Mouse (Mus musculus): ENCODE measurements at regions not wholly inside any gene's neighbourhood (a gene's known extent, or its start where the extent isn't known, plus 50 kb on each side); places are given as distances from the start of the nearest gene placed in this dataset. TPM values are rescaled to one million over a fixed set of nuclear protein-coding genes. Genes with fewer than 3 reads are reported as not detected.

DNA sequence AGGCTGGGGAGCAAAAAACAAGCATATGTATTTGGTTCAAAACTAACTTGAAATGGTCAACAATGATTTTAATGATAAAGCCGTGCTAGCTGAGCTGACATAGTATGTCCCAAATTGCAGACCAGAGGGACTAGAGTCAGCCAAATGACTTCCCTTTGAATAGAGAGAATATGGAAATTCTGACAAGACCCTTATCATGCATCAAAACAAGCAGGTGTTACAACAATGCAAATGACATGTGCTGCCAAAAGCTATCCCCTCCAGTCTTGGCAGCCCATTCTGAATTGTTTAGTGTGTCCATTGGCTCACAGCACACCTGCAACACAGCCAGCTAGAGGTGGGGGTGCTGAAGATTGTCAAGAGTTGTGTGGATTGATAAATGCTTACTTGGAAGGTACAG lies 87.5 kb upstream of the Lrrn1 start:
- Histone ChIP-seq H3K4me3 (ENCODE audit: low read length) (no peak overlapping the region), H3K9ac (ENCODE audit: low read length) (no peak overlapping the region), H3K36me3 (ENCODE audit: control insufficient read depth, insufficient read depth) (no peaks in the 10 kb centered on the region), H3K4me1 (ENCODE audit: control insufficient read depth, insufficient read depth, low read length) (no peaks in the 10 kb centered on the region), H3K9me3 (replicated peaks; ENCODE audit: control insufficient read depth, low read length) (no peaks in the 10 kb centered on the region), H3K27ac (ENCODE audit: low read length) (no peak overlapping the region), H3K4me2 (ENCODE audit: low read depth, low read length) (no peak overlapping the region), H3K27me3 (ENCODE audit: control insufficient read depth, insufficient read depth, low read length) (no peaks in the 10 kb centered on the region)
- no peak for ATAC-seq (replicated peaks; ENCODE audit: extremely low read depth, insufficient read depth, low FRiP score)
- 76% methylated on average over 1 of the region's 1 CpGs for WGBS

DNA sequence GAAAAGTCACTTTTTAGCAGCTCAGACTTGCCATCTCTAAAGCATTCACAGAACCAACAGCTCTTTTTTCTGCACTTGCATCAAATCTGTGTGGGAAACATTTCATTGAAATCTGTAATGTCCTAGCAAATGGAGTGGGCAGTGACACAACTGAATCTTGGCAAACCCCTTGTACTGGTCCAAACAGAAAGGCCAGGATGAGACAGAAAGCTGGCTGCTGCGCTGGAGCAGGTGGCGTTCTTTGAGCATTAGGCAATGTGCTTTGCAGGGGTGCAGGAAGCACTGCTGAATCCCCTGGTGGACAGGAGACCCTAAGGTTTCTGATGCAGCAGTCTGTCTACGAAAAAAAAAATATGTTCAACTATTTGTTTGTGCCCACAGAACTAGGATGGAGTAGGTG lies 85.2 kb upstream of the Lrrn1 start:
- Histone ChIP-seq H3K27ac (ENCODE audit: low read length) (no peak overlapping the region), H3K27me3 (ENCODE audit: control insufficient read depth, insufficient read depth, low read length) (no peaks in the 10 kb centered on the region), H3K9ac (ENCODE audit: low read length) (no peak overlapping the region), H3K4me1 (ENCODE audit: control insufficient read depth, insufficient read depth, low read length) (no peaks in the 10 kb centered on the region), H3K4me2 (ENCODE audit: low read depth, low read length) (no peak overlapping the region), H3K9me3 (replicated peaks; ENCODE audit: control insufficient read depth, low read length) (no peaks in the 10 kb centered on the region), H3K36me3 (ENCODE audit: control insufficient read depth, insufficient read depth) (no peaks in the 10 kb centered on the region), H3K4me3 (ENCODE audit: low read length) (no peak overlapping the region)
- ATAC-seq (replicated peaks; ENCODE audit: extremely low read depth, insufficient read depth, low FRiP score): no peak
- 71% methylated on average over 3 of the region's 3 CpGs for WGBS

DNA sequence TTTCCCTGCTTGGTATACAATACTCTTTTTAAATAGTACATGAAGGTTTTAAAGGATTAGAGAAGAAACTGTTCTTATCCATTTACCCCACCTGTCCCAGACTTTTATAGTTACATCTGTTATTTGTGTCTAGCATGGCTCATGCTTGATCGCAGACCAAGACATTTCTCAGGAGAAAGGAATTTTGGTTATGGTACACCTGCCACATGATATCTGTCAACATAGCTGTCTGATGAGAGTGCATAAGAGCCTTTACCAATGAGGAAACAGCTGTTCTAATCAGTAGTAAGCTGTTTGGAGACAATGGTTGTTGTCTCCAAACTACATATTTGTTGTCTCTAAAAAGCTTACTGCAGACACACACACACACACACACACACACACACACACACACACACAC lies 70.3 kb upstream of the Lrrn1 start:
- ATAC-seq (replicated peaks; ENCODE audit: extremely low read depth, insufficient read depth, low FRiP score): no peak
- H3K4me1 ChIP-seq (ENCODE audit: control insufficient read depth, insufficient read depth, low read length): no peaks in the 10 kb centered on the region
- no peak overlapping the region for H3K9ac ChIP-seq (ENCODE audit: low read length)
- H3K4me3 ChIP-seq (ENCODE audit: low read length): no peak overlapping the region
- no peaks in the 10 kb centered on the region for H3K36me3 ChIP-seq (ENCODE audit: control insufficient read depth, insufficient read depth)
- H3K4me2 ChIP-seq (ENCODE audit: low read depth, low read length): no peak overlapping the region
- WGBS: 86% methylated on average over 1 of the region's 1 CpGs
- no peaks in the 10 kb centered on the region for H3K9me3 ChIP-seq (replicated peaks; ENCODE audit: control insufficient read depth, low read length)
- H3K27ac ChIP-seq (ENCODE audit: low read length): no peak overlapping the region
- no peaks in the 10 kb centered on the region for H3K27me3 ChIP-seq (ENCODE audit: control insufficient read depth, insufficient read depth, low read length)

DNA sequence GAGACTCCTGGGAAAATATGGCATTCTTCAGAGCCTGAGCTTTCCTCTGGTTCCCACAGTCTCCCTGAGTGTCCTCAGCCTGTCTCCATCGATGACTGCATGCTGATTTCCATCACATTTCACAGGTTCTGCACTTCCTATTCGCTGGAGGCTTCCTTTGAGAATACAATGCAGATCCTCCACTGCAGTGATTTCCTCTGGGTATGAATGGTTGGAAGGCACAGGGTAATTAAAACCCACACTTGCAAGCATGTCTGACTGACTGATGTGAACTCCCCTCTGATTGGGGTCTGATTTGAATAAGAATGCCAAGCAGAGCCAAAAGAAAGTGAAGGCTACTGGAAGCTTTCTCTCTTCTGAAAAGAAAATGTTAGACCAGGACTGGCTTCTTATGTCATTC lies 67.1 kb upstream of the Lrrn1 start:
- Histone ChIP-seq H3K4me2 (ENCODE audit: low read depth, low read length) (no peak overlapping the region), H3K9ac (ENCODE audit: low read length) (no peak overlapping the region), H3K4me1 (ENCODE audit: control insufficient read depth, insufficient read depth, low read length) (no peaks in the 10 kb centered on the region), H3K4me3 (ENCODE audit: low read length) (no peak overlapping the region), H3K27ac (ENCODE audit: low read length) (no peak overlapping the region), H3K9me3 (replicated peaks; ENCODE audit: control insufficient read depth, low read length) (no peaks in the 10 kb centered on the region), H3K27me3 (ENCODE audit: control insufficient read depth, insufficient read depth, low read length) (no peaks in the 10 kb centered on the region), H3K36me3 (ENCODE audit: control insufficient read depth, insufficient read depth) (no peaks in the 10 kb centered on the region)
- no peak for ATAC-seq (replicated peaks; ENCODE audit: extremely low read depth, insufficient read depth, low FRiP score)
- 38% methylated on average over 2 of the region's 2 CpGs for WGBS

DNA sequence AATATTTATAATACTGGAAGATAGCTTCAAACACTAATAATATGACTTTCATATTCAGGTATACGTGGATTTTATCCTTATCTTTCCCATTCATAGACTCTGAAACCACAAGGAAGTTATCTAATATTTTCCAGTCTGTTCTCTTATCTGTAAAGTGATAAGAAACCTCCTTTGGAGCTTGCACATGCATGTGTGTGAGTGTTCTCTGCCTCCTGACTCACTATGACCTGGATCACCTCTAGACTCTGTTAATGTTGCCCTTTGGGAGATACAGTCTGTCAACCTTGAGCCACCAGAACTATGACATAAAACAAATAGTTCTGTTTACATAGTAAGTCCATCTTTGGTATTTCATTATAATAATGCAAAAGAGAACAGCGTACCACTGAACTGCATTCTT lies 56.2 kb upstream of the Lrrn1 start:
- Histone ChIP-seq H3K27me3 (ENCODE audit: control insufficient read depth, insufficient read depth, low read length) (no peaks in the 10 kb centered on the region), H3K36me3 (ENCODE audit: control insufficient read depth, insufficient read depth) (no peaks in the 10 kb centered on the region), H3K27ac (ENCODE audit: low read length) (no peak overlapping the region), H3K4me2 (ENCODE audit: low read depth, low read length) (no peak overlapping the region), H3K4me1 (ENCODE audit: control insufficient read depth, insufficient read depth, low read length) (no peaks in the 10 kb centered on the region), H3K4me3 (ENCODE audit: low read length) (no peak overlapping the region), H3K9ac (ENCODE audit: low read length) (no peak overlapping the region), H3K9me3 (replicated peaks; ENCODE audit: control insufficient read depth, low read length) (no peaks in the 10 kb centered on the region)
- ATAC-seq (replicated peaks; ENCODE audit: extremely low read depth, insufficient read depth, low FRiP score): no peak
- 50% methylated on average over 2 of the region's 2 CpGs for WGBS

DNA sequence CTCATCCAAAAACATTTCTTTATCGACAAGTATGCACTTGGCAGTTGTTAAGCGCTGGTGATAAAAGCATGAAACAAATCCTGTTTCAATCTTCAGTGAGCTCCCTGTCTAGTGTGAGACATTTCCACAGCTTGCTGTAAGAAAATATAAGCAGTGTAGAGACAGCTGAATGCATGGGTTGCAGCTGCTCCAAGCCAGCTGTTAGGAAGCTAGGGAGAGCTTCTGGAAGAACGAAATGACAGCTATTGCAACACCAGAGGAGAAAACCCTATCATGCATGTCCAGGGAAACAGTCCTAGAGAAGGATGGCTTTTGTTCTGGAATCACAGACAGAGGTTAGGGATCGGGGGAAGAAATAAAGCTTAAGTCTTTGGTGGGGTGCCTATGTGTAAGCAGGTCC lies 55.4 kb upstream of the Lrrn1 start:
- H3K4me3 ChIP-seq (ENCODE audit: low read length): no peak overlapping the region
- H3K27ac ChIP-seq (ENCODE audit: low read length): no peak overlapping the region
- H3K4me1 ChIP-seq (ENCODE audit: control insufficient read depth, insufficient read depth, low read length): no peaks in the 10 kb centered on the region
- H3K4me2 ChIP-seq (ENCODE audit: low read depth, low read length): no peak overlapping the region
- H3K9ac ChIP-seq (ENCODE audit: low read length): no peak overlapping the region
- no peaks in the 10 kb centered on the region for H3K27me3 ChIP-seq (ENCODE audit: control insufficient read depth, insufficient read depth, low read length)
- 68% methylated on average over 4 of the region's 4 CpGs for WGBS
- no peaks in the 10 kb centered on the region for H3K36me3 ChIP-seq (ENCODE audit: control insufficient read depth, insufficient read depth)
- ATAC-seq (replicated peaks; ENCODE audit: extremely low read depth, insufficient read depth, low FRiP score): no peak
- no peaks in the 10 kb centered on the region for H3K9me3 ChIP-seq (replicated peaks; ENCODE audit: control insufficient read depth, low read length)

Small RNA genes in the stretch of these regions (microRNA-seq; reads per million reads assigned to microRNA genes)
- gene Gm27690: not detected
